Mouse (Mus musculus) fat pad, adult 2 months (tissue): ENCODE measurements around the gene Gm21987.
"Not testable (repeated sequence)": the region's sequence is repeated elsewhere in the genome, so short reads cannot be mapped to it uniquely, and the experiment has no call there.

Experiments used
- DNase-seq: peaks from one replicate; pipeline ENCODE4 v3.0.0-alpha.2; 2011; ENCODE audit warnings: low read depth, low spot score; ENCODE audit errors: extremely low read depth

Gm21987 gene

DNA sequence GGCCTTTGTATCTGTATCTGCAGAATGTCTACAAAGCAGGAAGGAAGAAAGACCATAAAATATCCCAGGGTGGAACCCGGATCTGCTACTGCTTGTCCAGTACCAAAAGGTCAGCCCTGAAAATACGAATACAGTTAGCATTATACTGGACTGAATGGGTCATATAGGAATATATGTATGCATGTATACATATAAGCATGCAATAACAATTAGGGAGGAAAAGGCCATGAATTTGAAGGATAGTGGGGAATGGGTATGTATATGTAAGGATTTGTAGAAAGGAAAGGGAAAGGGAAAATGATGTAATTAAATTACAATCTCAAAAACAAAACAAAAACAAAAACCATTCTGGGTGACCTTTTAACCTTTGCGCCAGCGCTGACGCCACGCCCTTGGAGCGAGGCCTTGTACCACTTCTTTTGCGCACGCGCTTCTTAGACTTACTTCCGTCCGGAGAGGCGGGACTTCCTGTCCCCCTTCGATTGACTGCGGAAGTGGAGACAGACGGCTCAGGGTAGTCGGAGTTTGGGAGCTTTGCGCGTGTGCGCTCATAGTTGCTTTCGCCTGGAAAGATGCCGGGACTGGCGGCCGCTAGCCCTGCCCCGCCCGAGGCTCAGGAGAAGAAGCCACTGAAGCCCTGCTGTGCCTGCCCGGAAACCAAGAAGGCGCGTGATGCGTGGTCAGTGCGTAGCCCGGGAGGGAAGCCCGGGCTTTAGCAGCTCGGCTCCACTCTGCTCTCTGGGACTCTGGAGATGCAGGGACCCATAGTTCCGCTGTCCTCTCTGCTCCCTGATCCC, at the start of gene Gm21987, which contains the start of gene Cox17:
Gene Gm21987 (plus strand): TSS at position 512 of the 797 bp plus-strand sequence.
Gene Cox17 (plus strand): TSS at position 463 of the 797 bp plus-strand sequence.
- DNase-seq = peak; percentile 52

- DNase-seq = no peak
Observed at GRCm38 (mm10) chr16:38298410-38298809, 48.4 kb upstream of the Gm21987 start.

DNA sequence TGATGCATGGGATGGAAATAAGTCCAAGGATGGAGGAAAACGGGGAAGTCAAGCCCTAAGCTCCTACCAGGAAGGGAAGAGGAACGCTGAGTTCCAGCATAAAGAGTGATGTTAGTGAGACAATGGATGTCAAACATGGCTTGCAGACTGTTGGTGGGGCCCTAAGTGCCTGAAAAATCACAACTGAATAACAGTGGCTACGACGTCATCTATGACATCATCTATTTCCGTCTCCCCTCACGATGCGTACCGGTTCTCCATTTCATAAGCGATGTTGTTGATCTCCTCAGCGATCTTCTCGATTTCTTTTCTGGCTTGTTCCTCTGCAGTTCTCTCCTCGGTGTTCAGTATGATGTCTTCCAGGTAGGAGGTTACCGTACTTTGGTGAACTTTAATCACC, 44.5 kb upstream of the Gm21987 start:
- DNase-seq = no peak

GRCm38 (mm10) chr16:38304460-38305194, 42.2 kb upstream of the Gm21987 start:
- peak; percentile 11 for DNase-seq

DNA sequence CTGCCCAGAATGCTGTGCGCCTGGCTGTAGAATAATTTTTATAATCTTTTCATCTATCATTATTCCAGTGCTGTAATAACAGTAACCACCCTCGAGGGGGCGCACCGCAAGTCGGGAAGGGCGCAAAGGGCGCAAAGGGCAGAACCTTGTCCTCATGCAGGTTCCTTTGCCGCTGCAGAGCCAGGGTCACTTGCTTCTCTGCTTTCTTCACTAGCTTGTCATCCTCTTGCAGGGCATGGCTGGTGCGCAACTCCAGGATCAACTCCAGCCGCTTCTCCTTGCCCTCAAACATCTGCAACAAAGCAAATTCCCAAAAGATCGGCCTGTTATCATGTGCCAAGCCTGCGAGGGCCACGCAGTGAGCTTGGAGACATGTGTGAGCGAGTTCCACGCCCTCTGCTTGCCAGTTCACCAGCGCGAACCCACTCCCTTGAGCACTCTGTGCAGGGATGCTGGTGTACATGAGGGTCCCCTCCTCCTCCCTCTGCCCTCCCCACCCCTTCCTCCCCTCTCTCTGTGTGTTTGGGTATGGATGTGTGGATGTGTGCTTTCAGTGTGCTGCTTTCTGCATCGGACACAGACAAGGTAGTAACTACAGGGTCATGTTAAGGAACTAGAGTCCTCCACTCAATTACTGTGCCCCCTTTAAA, 40.1 kb upstream of the Gm21987 start:
- no peak for DNase-seq

DNA sequence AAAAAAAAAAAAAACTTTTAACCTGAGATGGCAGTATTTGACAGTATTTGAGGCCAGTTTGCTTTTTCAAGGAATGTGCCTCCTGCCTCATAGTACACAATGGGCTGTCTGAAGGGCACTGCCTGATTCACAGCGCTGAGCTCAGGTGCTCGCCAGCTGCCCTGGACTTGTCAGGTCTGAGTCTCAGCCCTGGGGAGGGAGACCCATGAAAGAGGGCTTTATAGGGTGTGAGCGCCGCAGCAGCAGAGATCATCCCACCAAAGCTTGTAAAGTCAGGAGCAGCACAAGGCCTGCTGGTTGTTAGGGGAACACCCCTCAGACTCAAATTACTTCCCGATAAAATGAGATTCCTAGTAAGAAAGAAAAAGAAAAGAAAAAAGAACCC, 39.6 kb upstream of the Gm21987 start:
- DNase-seq = no peak

DNA sequence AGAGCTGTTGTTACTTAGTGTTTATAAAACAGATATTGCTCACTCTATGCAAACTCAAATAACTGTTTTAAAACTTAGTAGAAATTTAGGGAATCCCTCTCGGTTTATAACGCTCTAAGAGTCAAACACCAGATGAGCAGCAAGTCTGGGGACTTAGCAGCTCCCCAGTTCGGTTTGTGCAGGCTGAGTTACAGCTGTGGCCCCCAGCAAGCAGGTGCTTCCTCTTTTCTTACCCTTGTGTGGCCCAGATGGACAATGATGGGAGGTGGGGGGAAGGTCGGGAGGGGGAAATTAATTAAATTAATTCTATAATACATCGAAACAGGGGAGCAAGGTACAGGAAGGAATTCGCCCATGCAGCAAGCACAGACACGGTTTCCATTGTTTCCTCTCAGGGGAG, 39.2 kb upstream of the Gm21987 start:
- no peak for DNase-seq

GRCm38 (mm10) chr16:38308195-38308594, 38.6 kb upstream of the Gm21987 start:
- DNase-seq = no peak

DNA sequence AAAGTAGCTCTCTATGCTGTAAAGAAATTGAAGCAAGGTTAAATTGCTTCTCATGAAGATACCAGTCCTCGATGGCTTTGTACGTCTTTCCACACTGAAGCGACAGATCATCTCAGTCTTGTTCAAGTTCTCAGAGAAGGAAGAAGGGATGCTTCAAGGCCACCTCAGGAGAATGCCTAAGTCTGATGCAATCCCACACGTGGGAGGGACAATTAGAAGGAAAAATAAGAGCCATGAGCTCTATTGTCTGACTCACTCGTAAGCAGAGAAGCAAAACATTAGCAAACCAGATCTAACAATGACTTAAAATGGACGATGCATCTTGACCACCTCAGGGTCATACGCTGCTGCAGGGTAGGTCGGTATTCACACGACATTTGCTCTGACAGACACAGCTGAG, 28.3 kb upstream of the Gm21987 start:
- DNase-seq = peak; percentile 21

DNA sequence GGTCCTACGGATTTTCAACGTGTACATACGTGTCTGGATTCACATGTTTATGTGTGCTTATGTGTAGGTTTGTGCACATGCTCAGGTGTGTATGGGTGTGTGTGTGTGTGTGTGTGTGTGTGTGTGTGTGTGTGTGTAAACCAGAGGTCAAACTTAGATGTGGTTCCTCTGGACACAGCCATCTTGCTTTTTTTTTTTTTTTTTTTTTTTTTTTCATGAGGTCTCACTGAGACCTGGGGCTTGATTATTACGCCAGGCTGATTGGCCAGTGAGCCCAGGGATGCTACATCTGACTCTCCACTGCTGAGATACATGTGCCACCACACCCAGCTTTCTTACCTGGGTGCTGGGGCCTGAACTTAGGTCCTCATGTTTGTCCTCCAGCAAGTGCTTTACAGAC, 27.8 kb upstream of the Gm21987 start:
- DNase-seq = no peak

DNA sequence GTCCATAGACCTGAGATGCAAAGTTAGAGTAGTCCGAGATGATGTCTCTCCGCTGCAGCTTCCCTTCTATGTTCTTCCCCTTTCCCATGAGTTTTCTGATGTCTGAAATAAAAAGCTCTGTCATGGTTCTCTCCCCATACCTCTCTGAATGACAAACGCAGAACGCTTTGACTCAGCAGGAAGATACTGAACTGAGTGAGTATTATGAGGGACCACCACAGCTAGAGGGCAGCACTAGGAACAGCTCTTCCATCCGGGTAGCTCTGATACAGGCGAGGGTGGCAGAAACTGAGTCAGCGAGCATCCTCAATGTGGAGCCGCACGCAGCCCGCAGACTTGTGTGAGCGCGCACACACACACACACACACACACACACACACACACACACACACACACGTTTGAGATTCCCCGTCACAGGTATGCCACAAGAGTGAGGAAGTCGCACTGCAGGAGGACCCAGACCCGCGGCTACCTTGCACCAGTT, 25.3 kb upstream of the Gm21987 start:
- no peak for DNase-seq

DNA sequence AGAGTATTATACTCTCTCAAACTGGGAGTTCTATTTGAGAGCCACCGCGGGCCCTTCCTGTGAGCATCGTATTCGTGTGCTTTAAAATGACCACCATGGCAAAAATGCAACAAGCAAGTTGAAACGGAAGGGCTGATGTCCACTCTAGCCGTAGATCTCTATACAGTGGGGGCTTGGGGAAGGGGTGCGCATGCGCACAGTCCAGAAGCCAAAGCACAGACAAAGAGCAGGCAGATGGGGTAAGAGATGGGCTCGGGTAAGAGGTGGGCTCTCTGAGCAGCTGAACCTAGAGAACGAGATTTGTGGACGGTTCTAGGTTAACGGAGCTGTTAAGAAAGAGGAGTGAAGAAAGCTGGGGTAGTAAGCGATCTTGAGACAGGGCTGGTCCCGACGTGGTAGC, 22.5 kb upstream of the Gm21987 start:
- DNase-seq = no peak

DNA sequence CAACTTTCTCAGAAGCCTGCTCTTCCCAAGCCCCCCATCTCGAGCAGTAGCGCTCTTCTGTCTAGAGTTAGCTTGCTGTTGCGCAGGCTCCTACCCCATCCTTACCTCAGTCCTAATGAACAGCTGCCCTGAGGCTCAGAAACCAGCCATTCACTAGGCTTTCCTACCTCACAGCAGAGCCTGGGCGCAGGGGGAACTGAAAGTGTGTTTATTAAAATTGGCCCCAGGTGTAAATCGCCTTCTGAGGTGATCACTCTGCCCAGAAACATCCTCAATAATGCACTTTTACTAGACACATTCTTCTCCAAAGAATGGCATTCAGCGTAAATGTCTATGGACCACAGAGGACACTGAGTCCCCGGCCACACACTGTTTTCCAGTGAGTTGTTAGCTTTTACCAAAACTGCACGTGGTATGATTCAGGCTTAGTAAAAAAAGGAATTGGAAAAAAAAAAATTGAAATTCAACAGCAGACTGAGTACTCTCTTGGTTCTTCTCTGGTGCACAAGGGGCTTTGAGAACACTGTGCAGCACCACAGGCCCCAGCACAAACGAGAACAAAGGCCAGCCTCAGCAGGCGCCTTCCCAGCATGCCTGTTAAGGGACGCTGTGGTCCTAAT, 20.0 kb upstream of the Gm21987 start:
- no peak for DNase-seq

- no peak for DNase-seq
Observed at GRCm38 (mm10) chr16:38329340-38329739, 17.5 kb upstream of the Gm21987 start.

- DNase-seq = no peak
Observed at GRCm38 (mm10) chr16:38334431-38334830, 12.4 kb upstream of the Gm21987 start.

DNA sequence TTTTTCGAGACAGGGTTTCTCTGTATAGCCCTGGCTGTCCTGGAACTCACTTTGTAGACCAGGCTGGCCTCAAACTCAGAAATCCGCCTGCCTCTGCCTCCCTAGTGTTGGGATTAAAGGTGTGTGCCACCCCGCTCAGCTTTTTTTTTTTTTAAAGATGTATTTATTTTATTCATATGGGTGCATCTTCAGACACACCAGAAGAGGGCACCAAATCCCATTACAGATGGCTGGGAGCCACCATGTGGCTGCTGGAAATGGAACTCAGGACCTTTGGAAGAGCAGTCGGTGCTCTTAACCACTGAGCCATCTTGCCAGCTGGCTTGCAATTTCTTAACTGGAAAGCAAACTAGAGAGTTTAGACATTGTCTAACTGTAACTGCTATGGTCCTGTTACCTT, 8.8 kb upstream of the Gm21987 start:
- DNase-seq = not testable (repeated sequence)

- no peak for DNase-seq
Observed at GRCm38 (mm10) chr16:38341396-38342324, 5.2 kb upstream of the Gm21987 start, which contains the start of gene Maats1. Gene Maats1, minus strand, starts transcription at chr16:38342143.

DNA sequence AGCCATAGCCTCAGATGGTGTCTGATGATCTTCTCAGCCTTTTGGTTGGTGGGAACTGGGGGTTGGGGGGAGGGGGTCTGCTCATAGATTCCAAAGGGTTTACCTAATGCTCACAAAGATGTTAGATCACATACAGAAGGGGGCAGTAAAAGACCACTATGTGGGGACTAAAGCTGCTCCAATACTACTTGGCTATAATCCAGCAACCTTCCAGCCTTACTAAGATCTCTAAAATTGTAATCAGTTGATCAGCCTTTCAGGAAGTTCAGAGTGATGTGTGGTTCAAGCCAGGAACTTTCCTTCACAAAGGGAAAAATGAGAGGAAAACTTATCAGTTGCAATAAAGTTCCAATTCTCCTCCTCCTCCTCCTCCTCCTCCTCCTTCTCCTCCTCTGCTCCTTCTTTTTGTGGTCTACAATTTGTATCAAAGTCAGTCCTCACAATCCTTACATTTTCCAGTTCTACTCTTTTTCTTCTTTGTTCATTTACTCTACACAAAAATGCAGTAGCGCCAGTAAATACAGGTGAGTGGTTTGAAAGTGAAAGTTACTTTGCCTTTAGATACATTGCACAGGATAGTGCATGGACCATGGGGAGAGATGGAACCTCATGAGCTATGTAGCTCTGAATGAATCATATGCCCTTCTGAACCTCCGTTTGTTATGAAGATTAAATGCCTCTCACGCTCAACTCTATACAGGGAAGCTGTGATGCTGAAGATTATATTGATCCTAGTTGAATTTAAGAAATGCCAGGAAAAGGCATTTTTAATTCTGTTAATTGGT, 1.7 kb upstream of the Gm21987 start:
- DNase-seq = no peak

- DNase-seq = no peak
Observed at GRCm38 (mm10) chr16:38347588-38347987, 748 bp downstream of the Gm21987 start.
